Mouse (Mus musculus): ENCODE measurements at regions not wholly inside any gene's neighbourhood (a gene's known extent, or its start where the extent isn't known, plus 50 kb on each side); places are given as distances from the start of the nearest gene placed in this dataset.

- intact Hi-C loops (cut with DNase I) = no loop called here
- no peak for DNase-seq (ENCODE audit: low spot score in 2 of 2)
Observed at GRCm38 (mm10) chr11:65367825-65368224, 98.0 kb upstream of the Myocd start.

GRCm38 (mm10) chr11:65366677-65367370, 97.0 kb upstream of the Myocd start:
- no peak for DNase-seq (ENCODE audit: low spot score in 2 of 2)
- intact Hi-C loops (cut with DNase I) = no loop called here

- intact Hi-C loops (cut with DNase I) = no loop called here
- DNase-seq (ENCODE audit: low spot score in 2 of 2) = peak; percentile 34 to 59
Observed at GRCm38 (mm10) chr11:65365751-65366559, 96.2 kb upstream of the Myocd start.

GRCm38 (mm10) chr11:65364910-65365309, 95.1 kb upstream of the Myocd start:
- DNase-seq (ENCODE audit: low spot score in 2 of 2) = no peak
- intact Hi-C loops (cut with DNase I) = no loop called here

GRCm38 (mm10) chr11:65363846-65364245, 94.1 kb upstream of the Myocd start:
- intact Hi-C loops (cut with DNase I) = no loop called here
- no peak for DNase-seq (ENCODE audit: low spot score in 2 of 2)

- no peak for DNase-seq (ENCODE audit: low spot score in 2 of 2)
- intact Hi-C loops (cut with DNase I) = no loop called here
Observed at GRCm38 (mm10) chr11:65360729-65361128, 90.9 kb upstream of the Myocd start.

- DNase-seq (ENCODE audit: low spot score in 2 of 2) = peak; percentile 11 to 13
- intact Hi-C loops (cut with DNase I) = no loop called here
Observed at GRCm38 (mm10) chr11:65358908-65359307, 89.1 kb upstream of the Myocd start.

GRCm38 (mm10) chr11:65352516-65352915, 82.7 kb upstream of the Myocd start:
- intact Hi-C loops (cut with DNase I) = no loop called here
- no peak for DNase-seq (ENCODE audit: low spot score in 2 of 2)

GRCm38 (mm10) chr11:65349013-65349412, 79.2 kb upstream of the Myocd start:
- DNase-seq (ENCODE audit: low spot score in 2 of 2) = no peak
- intact Hi-C loops (cut with DNase I) = no loop called here

- no peak for DNase-seq (ENCODE audit: low spot score in 2 of 2)
- intact Hi-C loops (cut with DNase I) = no loop called here
Observed at GRCm38 (mm10) chr11:65341683-65342440, 72.1 kb upstream of the Myocd start.

- DNase-seq (ENCODE audit: low spot score in 2 of 2) = peak in 1 of 2 experiments; percentile 13
- intact Hi-C loops (cut with DNase I) = no loop called here
Observed at GRCm38 (mm10) chr11:65334286-65334685, 64.5 kb upstream of the Myocd start.

- DNase-seq (ENCODE audit: low spot score in 2 of 2) = no peak
- intact Hi-C loops (cut with DNase I) = no loop called here
Observed at GRCm38 (mm10) chr11:65333101-65333500, 63.3 kb upstream of the Myocd start.

- intact Hi-C loops (cut with DNase I) = no loop called here
- DNase-seq (ENCODE audit: low spot score in 2 of 2) = no peak
Observed at GRCm38 (mm10) chr11:65322877-65323440, 53.2 kb upstream of the Myocd start.
